Mouse (Mus musculus): ENCODE measurements at regions not wholly inside any gene's neighbourhood (a gene's known extent, or its start where the extent isn't known, plus 50 kb on each side); places are given as distances from the start of the nearest gene placed in this dataset.

DNA sequence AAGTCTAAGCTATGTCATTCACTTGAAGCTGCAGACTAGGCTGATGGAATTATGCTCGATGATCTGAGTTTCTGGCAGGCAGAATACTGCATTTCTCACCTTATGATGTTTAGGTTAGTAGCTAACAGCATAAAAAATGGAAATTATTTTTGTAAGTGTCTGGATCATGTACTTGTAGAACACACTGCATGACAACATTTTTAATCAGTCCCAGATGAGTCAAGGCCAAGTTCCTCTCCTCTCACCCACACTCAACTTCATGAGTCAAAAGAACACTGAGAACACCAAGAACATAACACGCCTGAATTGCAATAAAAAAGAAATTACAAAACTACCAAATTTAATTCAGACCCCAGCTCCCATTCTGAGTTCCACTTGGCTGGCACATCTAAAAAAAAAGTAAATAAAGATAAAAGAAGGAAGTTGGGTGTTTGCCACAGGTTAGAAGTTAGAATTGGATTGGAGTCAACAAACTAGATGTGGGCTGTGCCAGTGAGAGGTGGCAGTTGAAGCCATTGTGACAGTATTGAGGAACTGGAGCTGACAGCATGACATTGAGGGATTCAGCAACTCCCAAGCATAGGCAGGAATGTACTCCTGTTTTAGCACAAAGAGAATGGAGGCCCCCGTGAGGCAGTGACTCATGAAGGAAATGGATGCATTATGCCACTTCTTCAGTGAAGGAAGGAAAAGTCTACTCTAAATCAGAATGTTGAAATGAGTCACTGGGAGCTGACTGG lies 222.8 kb upstream of the 4931408C20Rik start:
- peak; percentile 15 to 69 for DNase-seq (ENCODE audit: low spot score in 2 of 2)

DNA sequence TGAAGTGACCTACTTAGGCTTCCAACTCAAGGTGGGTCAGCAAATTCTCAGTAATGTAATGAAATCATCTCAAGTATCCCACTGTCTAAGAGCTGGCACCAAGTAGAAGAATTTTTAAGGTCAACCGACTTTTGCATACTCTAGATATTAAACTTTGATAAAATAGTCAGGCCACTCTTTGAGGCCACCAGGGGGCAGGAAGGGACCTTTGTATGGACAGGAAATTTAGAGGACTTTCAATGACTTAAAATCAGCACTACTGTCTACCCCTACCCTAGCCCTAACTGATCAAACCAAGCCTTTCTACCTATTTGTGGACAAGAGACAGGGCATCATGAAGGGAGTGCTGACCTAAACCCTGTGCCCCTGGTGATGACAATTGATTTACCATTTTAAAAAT lies 215.0 kb upstream of the 4931408C20Rik start:
- DNase-seq (ENCODE audit: low spot score in 2 of 2) = no peak

DNA sequence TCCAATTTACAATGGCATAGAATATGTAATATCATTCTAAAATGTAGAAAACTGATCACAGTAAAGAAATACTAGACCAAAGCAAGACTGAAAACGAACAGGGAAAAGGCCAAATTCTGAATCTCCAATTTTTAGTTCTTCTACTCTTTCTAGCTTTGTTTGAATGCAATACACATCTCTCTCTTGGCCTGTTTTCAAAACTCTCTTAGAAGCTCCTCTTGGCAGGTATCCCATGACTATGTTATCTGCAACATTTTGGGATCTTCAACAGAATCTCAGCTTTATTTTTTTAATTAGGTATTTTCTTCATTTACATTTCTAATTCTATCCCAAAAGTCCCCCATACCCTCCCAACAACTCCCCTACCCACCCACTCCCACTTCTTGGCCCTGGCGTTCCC lies 170.2 kb upstream of the 4931408C20Rik start:
- no peak for DNase-seq (ENCODE audit: low spot score in 2 of 2)

DNA sequence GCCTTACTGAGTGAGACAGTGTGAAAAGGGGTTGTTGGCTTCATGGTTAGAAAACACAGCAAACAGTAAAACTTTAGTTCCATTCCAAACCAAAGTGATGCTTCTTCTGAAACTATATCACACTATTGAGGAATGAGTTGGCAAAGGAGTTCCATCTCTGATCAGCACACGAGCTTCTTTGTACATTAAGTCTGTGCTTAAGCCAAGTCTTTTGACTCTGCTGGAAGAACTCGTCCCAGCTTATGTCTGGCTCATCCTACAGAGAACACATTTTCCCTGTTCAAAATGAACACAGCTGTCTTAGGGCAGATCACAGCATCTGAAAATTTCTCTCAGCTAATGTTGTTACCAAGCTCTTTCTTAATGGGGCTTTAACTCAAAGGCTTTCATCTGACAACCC lies 166.5 kb upstream of the 4931408C20Rik start:
- DNase-seq (ENCODE audit: low spot score in 2 of 2) = no peak

DNA sequence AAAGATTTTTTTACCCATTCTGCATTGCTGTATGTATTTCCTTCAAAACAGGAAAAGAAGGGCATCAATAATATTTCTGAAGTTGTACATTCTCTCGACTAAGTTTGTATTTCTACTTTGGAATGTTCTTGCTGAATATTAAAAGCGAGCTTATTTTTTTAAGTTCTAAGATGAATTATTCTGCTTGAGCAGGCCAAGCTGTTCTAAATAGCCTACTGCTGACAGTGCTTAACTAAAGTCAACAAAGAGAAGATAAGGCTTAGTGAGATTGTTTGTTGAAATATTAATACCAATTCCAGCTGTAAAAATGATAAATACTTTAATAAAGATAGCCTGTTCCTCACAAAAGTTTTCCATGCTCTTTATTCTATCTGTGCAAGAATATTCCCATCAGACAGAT lies 122.0 kb upstream of the 4931408C20Rik start:
- no peak for DNase-seq (ENCODE audit: low spot score in 2 of 2)

DNA sequence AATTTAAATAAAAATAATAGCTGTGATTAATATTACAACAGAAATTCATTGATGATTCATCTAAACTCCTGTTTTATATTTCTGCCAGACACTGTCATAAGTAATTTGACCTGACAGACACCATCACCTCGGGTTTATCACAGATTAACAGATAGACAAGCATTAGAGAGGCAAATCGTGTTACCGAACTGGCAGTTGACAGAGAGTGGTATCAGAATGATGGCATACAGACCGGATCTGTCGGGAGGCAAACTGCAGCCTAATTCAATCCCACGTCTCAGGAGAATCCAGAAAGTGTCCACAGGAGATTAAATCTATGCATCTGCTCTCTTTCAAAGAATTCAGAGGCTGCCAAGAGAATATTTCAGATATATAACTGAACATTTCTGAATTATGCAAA lies 77.8 kb upstream of the 4931408C20Rik start:
- no peak for DNase-seq (ENCODE audit: low spot score in 2 of 2)
